Mouse (Mus musculus): ENCODE measurements around the gene Rimbp2. TPM values are rescaled to one million over a fixed set of nuclear protein-coding genes. Genes with fewer than 3 reads are reported as not detected.

The Rimbp2 gene
- polyA plus RNA-seq, 1 experiment from 2014 or later = 0.67 TPM

- Histone ChIP-seq H3K9ac (ENCODE audit: low read depth, low read length) (no peak overlapping the region), H3K4me3 (ENCODE audit: low read length) (no peak overlapping the region), H3K9me3 (ENCODE audit: control insufficient read depth, low read length) (no peaks in the 10 kb centered on the region), H3K27me3 (replicated peaks; ENCODE audit: control insufficient read depth, insufficient read depth, low read length) (no peaks in the 10 kb centered on the region), H3K4me1 (ENCODE audit: control insufficient read depth, insufficient read depth, low read length) (no peaks in the 10 kb centered on the region), H3K36me3 (ENCODE audit: control insufficient read depth, insufficient read depth, low read length) (no peaks in the 10 kb centered on the region), H3K27ac (ENCODE audit: low read length) (no peak overlapping the region), H3K4me2 (ENCODE audit: low read depth, low read length) (no peak overlapping the region)
- WGBS = 56% methylated on average over 5 of the region's 5 CpGs
- no peak for ATAC-seq
Measured at GRCm38 (mm10) chr5:128809406-128809805, 143.9 kb downstream of the Rimbp2 start.

GRCm38 (mm10) chr5:128808547-128809182 is 144.6 kb downstream of the Rimbp2 start:
- no peak overlapping the region for H3K9ac ChIP-seq (ENCODE audit: low read depth, low read length)
- ATAC-seq = no peak
- H3K27ac ChIP-seq (ENCODE audit: low read length) = no peak overlapping the region
- H3K4me1 ChIP-seq (ENCODE audit: control insufficient read depth, insufficient read depth, low read length) = no peaks in the 10 kb centered on the region
- no peak overlapping the region for H3K4me3 ChIP-seq (ENCODE audit: low read length)
- no peak overlapping the region for H3K4me2 ChIP-seq (ENCODE audit: low read depth, low read length)
- no peaks in the 10 kb centered on the region for H3K27me3 ChIP-seq (replicated peaks; ENCODE audit: control insufficient read depth, insufficient read depth, low read length)
- 60% methylated on average over 9 of the region's 9 CpGs for WGBS
- H3K9me3 ChIP-seq (ENCODE audit: control insufficient read depth, low read length) = no peaks in the 10 kb centered on the region
- no peaks in the 10 kb centered on the region for H3K36me3 ChIP-seq (ENCODE audit: control insufficient read depth, insufficient read depth, low read length)

- Histone ChIP-seq H3K4me1 (ENCODE audit: control insufficient read depth, insufficient read depth, low read length) (no peaks in the 10 kb centered on the region), H3K27me3 (replicated peaks; ENCODE audit: control insufficient read depth, insufficient read depth, low read length) (no peaks in the 10 kb centered on the region), H3K27ac (ENCODE audit: low read length) (no peak overlapping the region), H3K9ac (ENCODE audit: low read depth, low read length) (no peak overlapping the region), H3K9me3 (ENCODE audit: control insufficient read depth, low read length) (no peaks in the 10 kb centered on the region), H3K36me3 (ENCODE audit: control insufficient read depth, insufficient read depth, low read length) (no peaks in the 10 kb centered on the region), H3K4me2 (ENCODE audit: low read depth, low read length) (no peak overlapping the region), H3K4me3 (ENCODE audit: low read length) (no peak overlapping the region)
- ATAC-seq = no peak
- WGBS = 81% methylated on average over 9 of the region's 9 CpGs
Measured at GRCm38 (mm10) chr5:128807408-128807807, 145.9 kb downstream of the Rimbp2 start.

GRCm38 (mm10) chr5:128806296-128806998 is 146.8 kb downstream of the Rimbp2 start:
- Histone ChIP-seq H3K27me3 (replicated peaks; ENCODE audit: control insufficient read depth, insufficient read depth, low read length) (no peaks in the 10 kb centered on the region), H3K4me3 (ENCODE audit: low read length) (no peak overlapping the region), H3K36me3 (ENCODE audit: control insufficient read depth, insufficient read depth, low read length) (no peaks in the 10 kb centered on the region), H3K9me3 (ENCODE audit: control insufficient read depth, low read length) (no peaks in the 10 kb centered on the region), H3K4me2 (ENCODE audit: low read depth, low read length) (no peak overlapping the region), H3K4me1 (ENCODE audit: control insufficient read depth, insufficient read depth, low read length) (no peaks in the 10 kb centered on the region), H3K9ac (ENCODE audit: low read depth, low read length) (no peak overlapping the region), H3K27ac (ENCODE audit: low read length) (no peak overlapping the region)
- WGBS = 87% methylated on average over 13 of the region's 13 CpGs
- no peak for ATAC-seq

- Histone ChIP-seq H3K9me3 (ENCODE audit: control insufficient read depth, low read length) (no peaks in the 10 kb centered on the region), H3K4me1 (ENCODE audit: control insufficient read depth, insufficient read depth, low read length) (no peaks in the 10 kb centered on the region), H3K27me3 (replicated peaks; ENCODE audit: control insufficient read depth, insufficient read depth, low read length) (no peaks in the 10 kb centered on the region), H3K27ac (ENCODE audit: low read length) (no peak overlapping the region), H3K4me2 (ENCODE audit: low read depth, low read length) (no peak overlapping the region), H3K4me3 (ENCODE audit: low read length) (no peak overlapping the region), H3K9ac (ENCODE audit: low read depth, low read length) (no peak overlapping the region), H3K36me3 (ENCODE audit: control insufficient read depth, insufficient read depth, low read length) (no peaks in the 10 kb centered on the region)
- ATAC-seq = no peak
- WGBS = 81% methylated on average over 2 of the region's 2 CpGs
Measured at GRCm38 (mm10) chr5:128805092-128805491, 148.2 kb downstream of the Rimbp2 start.

GRCm38 (mm10) chr5:128800592-128800991 is 152.7 kb downstream of the Rimbp2 start:
- no peak for ATAC-seq
- WGBS = 85% methylated on average over 5 of the region's 5 CpGs
- no peaks in the 10 kb centered on the region for H3K4me1 ChIP-seq (ENCODE audit: control insufficient read depth, insufficient read depth, low read length)
- no peaks in the 10 kb centered on the region for H3K27me3 ChIP-seq (replicated peaks; ENCODE audit: control insufficient read depth, insufficient read depth, low read length)
- no peak overlapping the region for H3K4me2 ChIP-seq (ENCODE audit: low read depth, low read length)
- no peaks in the 10 kb centered on the region for H3K9me3 ChIP-seq (ENCODE audit: control insufficient read depth, low read length)
- H3K4me3 ChIP-seq (ENCODE audit: low read length) = no peak overlapping the region
- no peak overlapping the region for H3K27ac ChIP-seq (ENCODE audit: low read length)
- H3K9ac ChIP-seq (ENCODE audit: low read depth, low read length) = no peak overlapping the region
- no peaks in the 10 kb centered on the region for H3K36me3 ChIP-seq (ENCODE audit: control insufficient read depth, insufficient read depth, low read length)

- Histone ChIP-seq H3K4me3 (ENCODE audit: low read length) (no peak overlapping the region), H3K9ac (ENCODE audit: low read depth, low read length) (no peak overlapping the region), H3K4me1 (ENCODE audit: control insufficient read depth, insufficient read depth, low read length) (no peaks in the 10 kb centered on the region), H3K27ac (ENCODE audit: low read length) (no peak overlapping the region), H3K4me2 (ENCODE audit: low read depth, low read length) (no peak overlapping the region), H3K27me3 (replicated peaks; ENCODE audit: control insufficient read depth, insufficient read depth, low read length) (no peaks in the 10 kb centered on the region), H3K36me3 (ENCODE audit: control insufficient read depth, insufficient read depth, low read length) (no peaks in the 10 kb centered on the region), H3K9me3 (ENCODE audit: control insufficient read depth, low read length) (no peaks in the 10 kb centered on the region)
- ATAC-seq = no peak
- WGBS = 73% methylated on average over 22 of the region's 22 CpGs
Measured at GRCm38 (mm10) chr5:128781621-128782020, 171.7 kb downstream of the Rimbp2 start.

- no peak for ATAC-seq
- Histone ChIP-seq H3K4me3 (ENCODE audit: low read length) (no peak overlapping the region), H3K4me2 (ENCODE audit: low read depth, low read length) (no peak overlapping the region), H3K9me3 (ENCODE audit: control insufficient read depth, low read length) (no peaks in the 10 kb centered on the region), H3K27ac (ENCODE audit: low read length) (no peak overlapping the region), H3K36me3 (ENCODE audit: control insufficient read depth, insufficient read depth, low read length) (no peaks in the 10 kb centered on the region), H3K4me1 (ENCODE audit: control insufficient read depth, insufficient read depth, low read length) (no peaks in the 10 kb centered on the region), H3K9ac (ENCODE audit: low read depth, low read length) (no peak overlapping the region), H3K27me3 (replicated peaks; ENCODE audit: control insufficient read depth, insufficient read depth, low read length) (no peaks in the 10 kb centered on the region)
- 74% methylated on average over 2 of the region's 2 CpGs for WGBS
Measured at GRCm38 (mm10) chr5:128776386-128776785, 176.9 kb downstream of the Rimbp2 start.

GRCm38 (mm10) chr5:128769026-128769631 is 184.2 kb downstream of the Rimbp2 start:
- no peak overlapping the region for H3K4me3 ChIP-seq (ENCODE audit: low read length)
- peak overlapping the region; percentile 22 for H3K4me2 ChIP-seq (ENCODE audit: low read depth, low read length)
- H3K27me3 ChIP-seq (replicated peaks; ENCODE audit: control insufficient read depth, insufficient read depth, low read length) = no peaks in the 10 kb centered on the region
- no peaks in the 10 kb centered on the region for H3K4me1 ChIP-seq (ENCODE audit: control insufficient read depth, insufficient read depth, low read length)
- no peaks in the 10 kb centered on the region for H3K36me3 ChIP-seq (ENCODE audit: control insufficient read depth, insufficient read depth, low read length)
- peak; percentile 38; the same call in 1 of the 2 replicates for ATAC-seq
- no peak overlapping the region for H3K9ac ChIP-seq (ENCODE audit: low read depth, low read length)
- 6% methylated on average over 10 of the region's 10 CpGs for WGBS
- H3K27ac ChIP-seq (ENCODE audit: low read length) = no peak overlapping the region
- H3K9me3 ChIP-seq (ENCODE audit: control insufficient read depth, low read length) = no peaks in the 10 kb centered on the region
